Mouse (Mus musculus): ENCODE data around the gene Lrg1. TPM values are rescaled to one million over a fixed set of nuclear protein-coding genes. Genes with fewer than 3 reads are reported as not detected.
A peak's percentile ranks its signal among the peaks of the same experiment; 100 is the strongest.

Lrg1 gene
- total and polyA plus RNA-seq, 3 experiments: not detected

- H3K27ac ChIP-seq (ENCODE audit: insufficient read depth, low read depth): no peak overlapping the region
- H3K36me3 ChIP-seq (replicated peaks in 1 of 2; ENCODE audit: control insufficient read depth in 1 of 2, insufficient read depth in 1 of 2, low read length in 1 of 2): peaks cover 88 to 95% of the 10 kb centered on the region in 2 experiments
- in situ Hi-C loops (cut with MboI; ENCODE audit: low pct_ligation_motif_present, low pct_unique_long_range_greater_than_20kb, low sequenced_read_pairs): no loop called here
- TF ChIP-seq RAD21 (IDR thresholded peaks at IDR 0.05; ENCODE audit: low read depth, low read length): no peak
- peak in 1 of 2 experiments; percentile 13; a peak in 1 of 4 replicates for TF ChIP-seq CTCF (conservative IDR thresholded peaks at IDR 0.05 in 1 of 2, IDR thresholded peaks at IDR 0.05 in 1 of 2; ENCODE audit: low read depth in 2 of 2, low read length in 2 of 2)
- no peak for TF ChIP-seq KAT2A (IDR thresholded peaks at IDR 0.05; ENCODE audit: insufficient replicate concordance, low read length)
- H3K4me3 ChIP-seq (replicated peaks in 1 of 3; ENCODE audit: low read depth in 2 of 3, low read length in 2 of 3, poor library complexity in 1 of 3): no peak overlapping the region
- no peak overlapping the region for H3K4me2 ChIP-seq (ENCODE audit: insufficient read depth, low read depth, poor library complexity, severe bottlenecking)
- dilution Hi-C loops (cut with MboI; ENCODE audit: extremely low pct_ligation_motif_present, extremely low pct_unique_long_range_greater_than_20kb, low sequenced_read_pairs): no loop called here
- no peak overlapping the region for H3K9ac ChIP-seq (ENCODE audit: insufficient read depth, low read depth)
- H3K79me2 ChIP-seq (replicated peaks; ENCODE audit: control insufficient read depth, extremely low read depth, insufficient read depth, poor library complexity, severe bottlenecking): no peaks in the 10 kb centered on the region
- no peak for DNase-seq (ENCODE audit: extremely low read depth)
- H3K27me3 ChIP-seq (replicated peaks): no peaks in the 10 kb centered on the region
- H3K4me1 ChIP-seq (ENCODE audit: control insufficient read depth in 1 of 2, insufficient read depth in 2 of 2): no peaks in the 10 kb centered on the region
- no peaks in the 10 kb centered on the region for H3K9me3 ChIP-seq (replicated peaks; ENCODE audit: low read length)
Measured at GRCm38 (mm10) chr17:56098711-56099572, 22.9 kb downstream of the Lrg1 start.

- Histone ChIP-seq H3K27ac (ENCODE audit: insufficient read depth, low read depth) (no peak overlapping the region), H3K9me3 (replicated peaks; ENCODE audit: low read length) (no peaks in the 10 kb centered on the region), H3K4me3 (replicated peaks in 1 of 3; ENCODE audit: low read depth in 2 of 3, low read length in 2 of 3, poor library complexity in 1 of 3) (no peak overlapping the region), H3K9ac (ENCODE audit: insufficient read depth, low read depth) (no peak overlapping the region), H3K4me2 (ENCODE audit: insufficient read depth, low read depth, poor library complexity, severe bottlenecking) (no peak overlapping the region), H3K36me3 (replicated peaks in 1 of 2; ENCODE audit: control insufficient read depth in 1 of 2, insufficient read depth in 1 of 2, low read length in 1 of 2) (peaks cover 86 to 93% of the 10 kb centered on the region in 2 experiments), H3K27me3 (replicated peaks) (no peaks in the 10 kb centered on the region), H3K4me1 (ENCODE audit: control insufficient read depth in 1 of 2, insufficient read depth in 2 of 2) (no peaks in the 10 kb centered on the region), H3K79me2 (replicated peaks; ENCODE audit: control insufficient read depth, extremely low read depth, insufficient read depth, poor library complexity, severe bottlenecking) (no peaks in the 10 kb centered on the region)
- dilution Hi-C loops (cut with MboI; ENCODE audit: extremely low pct_ligation_motif_present, extremely low pct_unique_long_range_greater_than_20kb, low sequenced_read_pairs): no loop called here
- DNase-seq (ENCODE audit: extremely low read depth): no peak
- in situ Hi-C loops (cut with MboI; ENCODE audit: low pct_ligation_motif_present, low pct_unique_long_range_greater_than_20kb, low sequenced_read_pairs): no loop called here
- TF ChIP-seq ZKSCAN1 (IDR thresholded peaks at IDR 0.05; ENCODE audit: borderline replicate concordance, low read depth, low read length) (no peak), ZNF384 (IDR thresholded peaks at IDR 0.05; ENCODE audit: low read depth, low read length) (no peak), SMC3 (IDR thresholded peaks at IDR 0.05; ENCODE audit: low read depth, low read length) (no peak), IRF4 (IDR thresholded peaks at IDR 0.05; ENCODE audit: low read depth, low read length) (no peak), POLR2A (IDR thresholded peaks at IDR 0.05; ENCODE audit: low read depth, low read length) (no peak), POLR2AphosphoS2 (IDR thresholded peaks at IDR 0.05; ENCODE audit: low read depth, low read length) (no peak), MAFK (IDR thresholded peaks at IDR 0.05; ENCODE audit: insufficient replicate concordance, low read length) (no peak), ETS1 (conservative IDR thresholded peaks at IDR 0.05; ENCODE audit: low read depth, low read length) (no peak), MEF2A (IDR thresholded peaks at IDR 0.05; ENCODE audit: borderline replicate concordance, low read depth, low read length) (no peak), CTCF (conservative IDR thresholded peaks at IDR 0.05 in 1 of 2, IDR thresholded peaks at IDR 0.05 in 1 of 2; ENCODE audit: low read depth in 2 of 2, low read length in 2 of 2) (no peak), MAX (IDR thresholded peaks at IDR 0.05; ENCODE audit: low read length) (no peak), KAT2A (IDR thresholded peaks at IDR 0.05; ENCODE audit: insufficient replicate concordance, low read length) (no peak), CHD2 (IDR thresholded peaks at IDR 0.05; ENCODE audit: low read length) (no peak), RCOR1 (conservative IDR thresholded peaks at IDR 0.05; ENCODE audit: low read depth, low read length) (no peak), ZC3H11A (IDR thresholded peaks at IDR 0.05; ENCODE audit: low read depth, low read length) (no peak), MYC (IDR thresholded peaks at IDR 0.05; ENCODE audit: low read depth, low read length) (no peak), ELF1 (IDR thresholded peaks at IDR 0.05; ENCODE audit: low read depth, low read length) (no peak), TCF12 (IDR thresholded peaks at IDR 0.05; ENCODE audit: low read depth, low read length) (no peak), UBTF (IDR thresholded peaks at IDR 0.05; ENCODE audit: low read depth, low read length) (no peak)
Measured at GRCm38 (mm10) chr17:56098180-56098579, 23.6 kb downstream of the Lrg1 start.

Measured in CH12.LX (cell line).